Mouse (Mus musculus): ENCODE results near the gene Thoc5. TPM values are rescaled to one million over a fixed set of nuclear protein-coding genes. Genes with fewer than 3 reads are reported as not detected.

Gene Thoc5
- polyA plus RNA-seq, 1 experiment from 2014 or later, result 38.1 TPM

DNA sequence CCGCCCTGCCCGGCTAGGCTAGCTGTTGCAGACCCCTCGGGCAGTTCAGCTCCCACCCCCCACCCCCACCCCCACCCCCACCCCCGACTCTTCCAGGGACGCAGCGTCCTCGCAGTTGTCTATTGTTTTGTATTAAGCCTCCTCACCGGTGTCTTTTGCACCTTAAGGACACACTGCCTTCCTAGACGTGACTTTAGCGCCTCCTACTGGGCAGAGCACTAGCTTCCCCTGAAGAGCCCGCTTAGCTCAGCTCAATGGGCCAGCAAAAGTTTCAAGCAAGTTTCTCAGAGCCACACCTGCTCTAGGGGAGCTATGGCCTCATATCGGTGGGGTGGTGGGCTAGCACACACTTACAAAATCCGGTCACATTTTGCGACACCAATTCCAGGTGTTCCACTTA is 80.5 kb downstream of the Thoc5 start:
- Histone ChIP-seq H3K36me3 (ENCODE audit: control insufficient read depth, insufficient read depth, low read length) (no peaks in the 10 kb centered on the region), H3K4me3 (ENCODE audit: low read depth, low read length) (no peak overlapping the region), H3K9me3 (ENCODE audit: control insufficient read depth, low read depth, low read length) (no peaks in the 10 kb centered on the region), H3K4me1 (ENCODE audit: control insufficient read depth, insufficient read depth, low read length) (no peaks in the 10 kb centered on the region), H3K27ac (ENCODE audit: low read length) (no peak overlapping the region), H3K27me3 (ENCODE audit: control insufficient read depth, insufficient read depth, low read length) (no peaks in the 10 kb centered on the region), H3K9ac (replicated peaks; ENCODE audit: low read depth, low read length) (no peak overlapping the region), H3K4me2 (replicated peaks; ENCODE audit: low read depth, low read length) (no peak overlapping the region)
- WGBS, result 8% methylated on average over 14 of the region's 14 CpGs
- ATAC-seq (ENCODE audit: insufficient number of reproducible peaks, insufficient read depth, low FRiP score, low read depth), result no peak

Small RNAs within 50 kb of the gene (microRNA-seq; reads per million reads assigned to microRNA genes)
- gene Mir6918, result 1.3 reads per million

Other genes with a start within 250 kb of the Thoc5 start
- gene Uqcr10, start 191.0 kb upstream of the Thoc5 start, polyA plus RNA-seq (2014; fragmentation: Nextera tagmentation; extraction: Ambion mirVana), result 851 and 942 TPM in 2 replicates
- 67.3 and 68.4 TPM in 2 replicates for gene Zmat5, start 190.6 kb upstream of the Thoc5 start, polyA plus RNA-seq (2014; fragmentation: Nextera tagmentation; extraction: Ambion mirVana)
- 0.16 and 0.34 TPM in 2 replicates for gene Cabp7, start 148.5 kb upstream of the Thoc5 start, polyA plus RNA-seq (2014; fragmentation: Nextera tagmentation; extraction: Ambion mirVana)
- gene Nf2, start 45.8 kb upstream of the Thoc5 start, polyA plus RNA-seq (2014; fragmentation: Nextera tagmentation; extraction: Ambion mirVana), result 31.9 and 41.8 TPM in 2 replicates
- 58.0 and 62.4 TPM in 2 replicates for gene Nipsnap1, start 21.4 kb upstream of the Thoc5 start, polyA plus RNA-seq (2014; fragmentation: Nextera tagmentation; extraction: Ambion mirVana)
- 0.78 and 0.88 TPM in 2 replicates for gene Nefh, start 52.7 kb downstream of the Thoc5 start, polyA plus RNA-seq (2014; fragmentation: Nextera tagmentation; extraction: Ambion mirVana)
- 53.8 and 54.2 TPM in 2 replicates for gene Ap1b1, start 91.5 kb downstream of the Thoc5 start, polyA plus RNA-seq (2014; fragmentation: Nextera tagmentation; extraction: Ambion mirVana)
- gene Rasl10a, start 162.8 kb downstream of the Thoc5 start, polyA plus RNA-seq (2014; fragmentation: Nextera tagmentation; extraction: Ambion mirVana), result 1.2 and 1.3 TPM in 2 replicates
- gene Gas2l1, start 170.0 kb downstream of the Thoc5 start, polyA plus RNA-seq (2014; fragmentation: Nextera tagmentation; extraction: Ambion mirVana), result 22.9 and 27.9 TPM in 2 replicates
- gene Rhbdd3, start 203.6 kb downstream of the Thoc5 start, polyA plus RNA-seq (2014; fragmentation: Nextera tagmentation; extraction: Ambion mirVana), result 29.7 and 31.2 TPM in 2 replicates
- 467 and 495 TPM in 2 replicates for gene Ewsr1, start 203.9 kb downstream of the Thoc5 start, polyA plus RNA-seq (2014; fragmentation: Nextera tagmentation; extraction: Ambion mirVana)

Data from stomach, embryonic 14.5 days (tissue).